Mouse (Mus musculus) cerebellum, adult 11 months (tissue): ENCODE measurements around the gene Cpa4.

Experiments
- DNase-seq: peaks from one replicate; pipeline ENCODE4 v3.0.0; 2022

Gene Cpa4

DNA sequence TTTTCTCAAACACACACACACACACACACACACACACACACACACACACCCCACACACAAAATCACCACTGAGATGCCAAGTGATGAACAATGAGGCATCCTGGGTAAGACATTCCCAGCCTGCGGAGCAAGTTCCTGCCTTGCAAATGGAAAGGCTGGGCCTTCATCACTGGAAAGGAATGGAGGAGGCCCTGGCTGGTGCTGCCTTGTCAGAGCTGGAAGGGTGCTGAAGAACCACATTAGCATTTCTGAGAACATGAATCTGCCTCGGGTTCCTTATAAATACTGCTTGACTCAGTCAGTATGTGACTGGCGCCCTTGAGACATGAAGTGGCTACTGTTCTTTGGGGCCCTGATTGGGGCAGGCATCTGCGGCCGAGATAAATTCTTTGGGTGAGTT is at the start of gene Cpa4:
Gene Cpa4 (plus strand): TSS at position 301 of the 400 bp plus-strand sequence.
- DNase-seq, result no peak

DNA sequence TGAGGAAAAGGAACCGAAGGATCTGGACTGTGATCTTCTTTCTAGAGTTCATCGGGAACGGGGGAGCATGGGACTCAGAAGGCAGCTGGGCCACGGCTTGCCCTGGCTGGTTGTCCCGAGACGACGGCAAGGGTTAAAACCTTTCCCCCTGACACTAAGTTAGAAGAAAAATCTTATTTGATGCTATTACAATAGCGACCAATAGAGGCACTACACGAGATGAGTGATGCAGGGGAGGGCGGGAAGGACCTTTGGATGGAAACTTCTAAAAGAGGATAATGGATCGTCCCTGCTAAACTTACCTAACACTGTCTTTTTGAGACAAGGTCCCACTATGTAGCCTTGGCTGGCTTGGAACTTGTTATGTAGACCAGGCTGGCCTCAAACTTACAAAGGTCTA is 47.8 kb upstream of the Cpa4 start:
- no peak for DNase-seq

DNA sequence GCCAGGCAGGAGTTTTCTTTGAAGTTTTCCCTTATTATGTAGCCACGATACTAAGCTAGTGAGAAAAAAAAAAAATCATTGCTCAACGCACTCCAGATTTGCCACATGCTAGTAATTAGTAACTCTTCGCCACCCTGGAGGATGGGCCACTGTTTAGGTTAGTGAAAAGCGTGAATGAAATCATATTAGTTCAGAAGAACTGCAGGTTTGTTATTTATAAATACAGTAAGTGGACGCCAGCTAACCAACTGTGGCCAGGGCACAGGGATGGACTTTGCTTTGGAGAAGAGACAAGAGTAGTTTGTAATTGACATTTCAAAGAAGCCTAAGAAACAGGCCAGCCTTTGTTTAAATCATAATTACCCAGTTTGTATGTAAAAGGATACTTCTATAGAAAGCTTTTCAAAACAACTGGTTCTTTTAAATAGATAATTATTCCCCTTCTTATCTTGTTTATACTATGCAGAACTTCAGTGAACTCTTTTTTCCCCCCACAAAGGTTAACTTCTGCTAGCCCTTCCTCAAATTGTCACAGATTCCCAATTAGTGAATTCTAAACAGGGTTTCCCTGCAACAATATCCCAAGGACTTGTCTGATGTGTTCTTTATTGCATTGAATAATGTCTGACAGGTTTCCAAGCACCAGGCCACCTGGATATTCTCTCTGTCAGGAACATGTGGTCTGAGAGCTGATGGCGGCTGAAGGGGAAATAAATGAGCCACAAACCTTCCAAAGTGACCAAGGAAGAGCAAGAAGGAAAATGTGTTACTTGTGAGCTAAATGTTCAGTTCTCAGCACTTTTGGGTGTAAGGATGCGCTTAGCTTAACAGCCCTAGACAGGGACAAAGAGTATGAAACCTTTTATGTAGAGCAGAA is 42.5 kb upstream of the Cpa4 start:
- no peak for DNase-seq

DNA sequence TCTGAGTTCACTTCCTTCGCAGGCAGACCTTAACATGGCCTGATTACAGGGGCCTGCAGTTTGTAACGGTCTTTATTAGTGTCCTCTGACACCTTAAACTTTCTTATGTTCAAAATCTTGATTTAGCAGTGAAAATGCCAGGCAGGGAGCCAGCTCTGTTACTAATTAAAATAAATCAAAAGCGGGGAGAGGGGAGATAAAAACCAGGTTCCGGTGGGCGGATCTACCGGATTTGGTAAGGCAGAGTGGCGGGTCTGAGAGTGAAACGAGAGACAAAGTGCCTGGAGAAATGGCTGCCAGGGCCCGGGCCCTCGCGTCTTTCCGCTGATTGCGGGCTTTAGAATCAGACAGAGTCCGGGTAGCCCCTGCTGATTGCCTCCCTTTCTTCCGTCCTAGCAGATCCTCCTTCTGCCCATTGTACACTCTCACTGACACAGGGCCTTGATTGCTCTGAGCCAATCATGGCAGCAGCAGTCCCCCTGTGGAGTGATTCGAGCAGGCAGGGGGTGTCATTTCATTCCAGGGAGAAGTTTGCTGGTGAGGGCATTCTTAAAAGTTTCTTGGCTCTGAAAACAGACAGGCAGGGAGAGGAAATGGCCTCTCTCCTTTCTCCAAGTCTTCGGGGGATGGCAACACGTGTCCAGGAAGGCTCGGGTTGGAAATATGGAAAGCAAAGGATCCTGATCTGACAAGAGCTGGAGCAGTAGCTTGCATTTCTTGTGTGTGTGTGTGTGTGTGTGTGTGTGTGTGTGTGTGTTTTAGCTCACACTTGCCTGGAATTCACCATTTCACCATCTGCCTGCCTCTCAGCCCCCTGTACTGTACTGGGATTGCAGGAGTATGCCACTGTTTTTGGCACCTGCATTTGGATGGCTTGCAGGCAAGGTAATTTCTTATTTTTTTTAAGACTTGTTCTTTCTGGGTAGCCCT is 41.3 kb upstream of the Cpa4 start:
- DNase-seq, result no peak

DNA sequence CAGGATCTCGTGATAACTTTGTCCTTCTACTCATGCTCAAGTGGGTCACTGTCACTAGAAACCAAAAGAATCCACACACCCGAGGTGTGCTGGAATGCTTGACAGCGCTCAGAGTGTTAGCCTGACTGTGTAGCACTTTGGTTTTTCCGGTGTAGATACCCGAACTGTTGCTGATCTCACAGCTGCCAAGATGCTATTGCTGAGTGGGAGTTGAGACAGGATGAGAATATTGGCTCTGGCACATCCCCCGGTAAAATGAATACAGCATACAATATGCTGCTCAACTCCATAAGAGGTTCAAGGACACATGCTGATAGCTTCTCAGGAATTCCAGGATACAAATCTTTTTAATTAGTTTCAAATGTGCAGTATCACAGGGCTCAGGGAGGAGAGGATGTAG is 39.4 kb upstream of the Cpa4 start:
- no peak for DNase-seq

DNA sequence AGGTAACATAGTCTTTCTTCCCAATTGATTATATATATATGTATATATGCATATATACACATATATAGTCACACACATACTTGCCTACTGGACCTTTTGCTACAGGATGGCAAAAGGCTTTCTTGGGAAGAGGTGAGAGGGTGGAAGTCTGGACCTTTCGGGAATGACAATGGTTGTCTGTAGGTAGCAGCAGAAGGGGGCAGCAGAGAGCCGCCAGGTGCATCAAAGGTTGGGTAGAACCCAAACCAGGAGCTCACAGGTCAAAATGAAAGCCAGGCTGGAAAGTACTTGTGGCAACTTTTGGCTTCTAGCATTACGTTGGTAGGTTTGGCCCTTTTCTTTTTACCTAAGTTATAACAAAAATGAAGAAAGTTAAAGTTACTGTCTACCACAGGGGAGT is 32.8 kb upstream of the Cpa4 start:
- peak; percentile 56 for DNase-seq

DNA sequence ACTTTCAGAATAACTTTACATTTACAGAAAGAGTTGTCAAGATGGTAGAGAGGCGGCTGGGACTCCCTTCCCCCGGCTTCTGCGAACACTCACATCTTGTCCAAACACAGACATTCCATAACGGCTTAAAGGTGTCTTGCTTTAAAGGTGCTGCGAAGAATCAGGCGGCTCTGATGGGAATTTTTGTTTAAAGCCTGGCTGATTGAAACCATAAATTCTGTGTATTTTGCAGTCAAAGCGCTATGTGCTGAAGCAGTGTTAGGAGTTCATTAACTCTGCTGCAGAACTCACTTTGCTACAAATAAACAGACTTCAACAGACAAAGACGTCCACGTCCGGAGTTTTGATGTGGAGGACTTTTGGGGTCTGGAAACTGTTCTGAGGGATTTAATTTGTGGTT is 29.9 kb upstream of the Cpa4 start:
- DNase-seq, result no peak

DNA sequence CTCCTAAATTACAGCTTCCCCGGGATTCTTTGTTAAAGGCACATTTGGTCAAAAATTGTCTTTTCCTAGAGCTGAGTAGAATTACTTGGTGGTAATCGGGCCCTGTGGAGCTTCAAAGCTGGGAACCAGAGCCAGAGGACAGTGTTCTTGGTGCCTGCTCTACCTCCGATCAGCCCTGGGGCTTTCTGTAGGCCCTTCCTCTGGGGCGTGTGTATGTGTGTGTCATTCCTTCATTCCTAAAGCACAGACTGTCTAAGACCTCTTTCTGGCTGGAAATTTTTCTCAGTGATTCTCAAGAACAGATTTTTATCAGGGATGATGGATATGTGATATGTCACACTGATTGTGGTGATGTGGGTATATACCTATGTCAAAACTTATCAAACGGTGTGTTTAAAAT is 29.4 kb upstream of the Cpa4 start:
- DNase-seq, result no peak

DNA sequence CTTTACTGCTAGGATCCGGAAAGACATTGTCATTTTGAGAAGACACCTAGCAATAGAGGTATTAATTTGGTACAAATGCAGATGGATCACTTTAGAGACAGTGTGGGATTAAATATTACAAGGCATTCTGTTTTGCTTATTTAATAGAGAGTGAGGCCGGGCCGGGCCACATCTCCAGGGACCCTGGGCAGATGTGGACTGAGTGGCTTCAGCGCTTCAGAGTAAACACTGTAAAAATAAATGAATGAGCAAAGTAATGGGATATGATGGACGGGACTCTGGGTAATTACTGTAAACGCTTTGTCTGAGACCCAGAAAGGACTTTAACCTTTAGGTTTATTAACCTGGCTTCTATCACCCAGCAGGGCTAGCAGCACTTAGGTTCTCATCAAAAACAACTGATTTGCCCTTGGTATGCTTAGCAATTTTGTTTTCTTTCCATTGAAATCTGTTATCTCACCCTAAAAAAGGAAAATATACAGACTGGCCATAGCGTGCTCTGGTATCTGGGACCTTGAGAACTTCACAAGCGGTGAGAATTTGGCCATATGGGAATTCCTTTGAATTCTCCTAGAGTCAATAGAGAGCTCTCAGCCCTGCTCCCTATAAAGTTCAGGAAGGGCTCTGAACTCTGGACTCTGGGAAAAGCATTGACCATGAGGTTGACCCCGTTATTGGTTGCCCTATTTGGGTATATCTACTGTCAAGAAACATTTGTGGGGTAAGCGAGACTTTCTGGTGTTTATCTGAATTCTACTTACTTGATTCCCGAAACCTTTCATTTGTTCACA is 27.0 kb upstream of the Cpa4 start, which contains the start of gene Cpa2:
Gene Cpa2 (plus strand): TSS at position 574 of the 791 bp plus-strand sequence.
- no peak for DNase-seq

DNA sequence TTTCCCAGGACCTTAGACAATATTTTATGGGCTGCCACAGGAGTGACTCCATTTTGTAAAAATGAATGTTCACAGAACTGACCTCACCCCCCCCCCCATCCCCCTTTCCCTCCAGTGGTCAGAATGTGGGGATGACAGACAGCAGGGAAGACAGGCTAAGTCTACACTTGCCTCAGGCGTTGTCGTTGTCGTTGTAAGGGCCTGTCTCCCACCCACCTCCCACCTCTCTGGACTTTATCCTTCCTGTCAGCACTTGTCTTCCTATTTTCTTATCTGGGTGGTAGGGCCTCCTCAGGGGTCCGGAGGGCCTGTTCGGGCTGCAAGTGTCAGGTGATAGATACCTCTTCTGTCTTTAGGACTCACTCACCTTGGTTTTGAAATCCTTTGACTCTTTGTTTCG is 25.9 kb upstream of the Cpa4 start:
- no peak for DNase-seq

DNA sequence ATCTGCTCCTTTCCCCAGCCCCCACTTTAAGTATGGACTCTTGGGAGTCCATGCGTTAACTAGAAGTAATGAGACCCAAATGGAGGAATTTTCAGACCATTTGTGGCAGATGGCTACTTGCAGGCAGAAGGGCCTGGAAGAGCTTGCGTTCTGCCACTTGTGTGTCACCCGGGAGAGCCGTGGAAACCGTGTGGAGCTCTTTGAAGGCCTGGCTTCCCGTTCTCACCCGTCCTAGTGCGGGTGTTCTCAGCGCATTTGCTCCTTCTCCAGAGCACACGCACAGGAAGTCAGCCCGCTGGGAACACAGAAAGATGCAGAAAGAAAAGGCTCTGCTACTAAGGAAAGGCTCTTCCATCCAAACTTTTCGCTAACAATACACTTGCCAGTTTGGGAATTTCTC is 25.1 kb upstream of the Cpa4 start:
- DNase-seq, result no peak

DNA sequence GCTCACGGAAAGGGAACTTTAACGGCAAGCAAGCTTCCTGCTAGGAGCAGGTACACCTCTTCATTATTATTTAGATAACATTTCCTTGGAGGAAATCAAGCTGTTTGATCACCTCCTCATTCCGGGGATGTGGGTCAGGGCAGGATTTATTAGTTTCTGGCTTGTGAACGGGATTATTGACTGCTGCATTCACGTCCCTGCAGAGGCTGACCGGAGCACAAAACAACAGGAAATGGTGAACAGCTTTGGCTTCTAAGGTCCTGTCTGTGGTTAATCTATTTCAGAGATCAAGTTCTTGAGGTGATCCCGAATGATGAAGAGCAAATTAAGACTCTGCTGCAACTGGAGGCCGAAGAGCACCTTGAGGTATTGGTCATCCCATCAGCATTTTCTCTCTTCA is 24.3 kb upstream of the Cpa4 start:
- no peak for DNase-seq

DNA sequence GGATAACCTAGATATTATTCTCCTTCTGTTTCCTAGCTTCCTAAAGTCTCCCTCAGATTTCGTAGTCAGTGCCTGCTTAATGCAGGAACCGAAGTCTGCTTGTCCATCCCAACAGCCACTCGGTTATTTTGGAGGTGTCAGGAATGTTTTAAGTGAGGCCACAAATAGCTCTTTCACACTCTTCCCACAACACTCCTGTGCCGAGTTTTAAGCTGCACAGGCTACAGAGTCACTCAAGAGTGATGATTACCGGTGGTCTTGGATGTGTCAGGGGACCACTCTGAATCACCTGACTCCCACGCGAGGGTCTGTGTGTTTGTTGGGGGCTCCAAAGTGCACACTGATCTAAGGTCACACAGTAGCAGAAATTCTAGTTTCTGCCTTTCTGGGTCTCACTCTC is 22.5 kb upstream of the Cpa4 start:
- no peak for DNase-seq

DNA sequence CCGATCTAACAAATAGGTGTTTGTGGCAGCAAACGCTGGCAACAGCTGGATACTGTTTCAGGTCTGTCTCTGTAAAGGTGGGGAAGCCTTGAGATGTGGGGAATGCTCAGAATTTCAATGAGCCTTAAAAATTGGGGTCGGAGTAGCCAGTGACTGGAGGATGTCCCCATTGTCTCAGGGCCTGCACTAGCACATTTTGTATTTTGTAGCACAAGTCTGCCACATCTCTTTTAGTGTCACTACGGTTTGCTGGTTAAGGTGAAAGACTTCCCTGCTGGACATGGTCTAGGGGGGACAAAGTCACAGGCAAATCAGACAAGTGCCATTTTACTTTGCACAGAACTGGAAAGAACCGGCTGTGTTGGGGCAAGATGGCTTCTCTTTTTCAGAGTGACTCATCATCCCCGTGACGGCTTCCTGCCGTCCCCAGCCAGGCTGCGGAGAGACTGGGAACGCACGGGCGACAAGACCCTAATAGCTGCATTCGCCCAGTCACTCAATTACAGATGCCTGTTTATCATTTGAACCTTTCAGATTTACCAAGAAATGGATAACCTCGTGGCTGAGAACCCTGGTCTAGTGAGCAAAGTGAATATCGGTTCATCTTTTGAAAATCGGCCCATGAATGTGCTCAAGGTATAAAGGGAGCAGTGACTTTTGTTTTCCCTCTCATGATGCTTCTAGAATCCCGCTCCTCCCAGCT is 21.4 kb upstream of the Cpa4 start:
- DNase-seq, result no peak

DNA sequence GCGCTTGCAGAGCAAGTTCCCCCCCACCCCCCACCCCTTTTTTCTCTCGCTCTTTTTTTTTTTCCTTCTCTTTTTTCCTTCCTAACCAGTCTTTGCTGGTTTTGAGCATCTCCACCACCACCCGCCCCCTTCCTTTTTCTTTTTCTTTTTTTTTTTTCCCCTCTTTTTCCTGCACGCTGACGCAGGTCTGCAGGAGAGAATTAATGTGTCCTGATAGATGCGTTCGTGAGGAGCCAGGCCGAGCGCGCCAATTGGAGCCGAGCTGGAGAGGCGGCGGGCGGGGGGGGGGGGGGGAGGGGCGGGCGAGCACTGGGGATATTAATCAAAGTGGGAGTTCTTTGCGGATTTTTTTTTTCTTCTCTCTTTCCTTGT is 20.9 kb upstream of the Cpa4 start:
- peak; percentile 44 for DNase-seq

DNA sequence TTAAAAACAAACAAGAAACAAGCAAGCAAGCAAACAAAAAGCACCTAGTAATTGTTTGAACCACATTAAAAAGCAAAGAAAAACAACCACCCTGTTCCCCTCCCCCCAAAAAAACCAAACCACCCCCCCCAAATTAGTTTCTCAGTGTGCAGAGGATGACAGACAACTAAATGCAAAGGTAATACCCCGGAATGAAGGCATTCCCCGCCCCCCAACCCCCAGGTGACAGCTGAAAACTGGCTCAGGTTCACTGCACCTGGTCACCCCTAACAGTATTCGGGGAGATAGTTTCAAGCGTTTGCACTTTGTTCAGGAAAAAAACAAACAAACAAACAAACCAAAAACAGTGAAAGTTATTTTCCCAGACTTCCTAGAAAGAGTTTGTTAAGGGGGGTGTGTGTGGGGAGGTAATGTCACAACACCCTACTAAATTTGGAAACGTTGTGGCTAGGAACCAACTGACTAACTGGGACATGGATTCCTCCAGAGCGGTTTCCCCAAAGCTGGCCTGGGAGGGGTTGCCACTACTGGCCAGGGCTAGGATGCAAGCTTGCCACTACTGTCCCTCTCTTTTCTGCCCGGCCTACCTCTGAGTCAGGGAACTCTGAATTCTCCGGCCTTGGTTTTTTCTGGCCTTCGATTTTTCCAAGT is 20.4 kb upstream of the Cpa4 start:
- DNase-seq, result no peak

DNA sequence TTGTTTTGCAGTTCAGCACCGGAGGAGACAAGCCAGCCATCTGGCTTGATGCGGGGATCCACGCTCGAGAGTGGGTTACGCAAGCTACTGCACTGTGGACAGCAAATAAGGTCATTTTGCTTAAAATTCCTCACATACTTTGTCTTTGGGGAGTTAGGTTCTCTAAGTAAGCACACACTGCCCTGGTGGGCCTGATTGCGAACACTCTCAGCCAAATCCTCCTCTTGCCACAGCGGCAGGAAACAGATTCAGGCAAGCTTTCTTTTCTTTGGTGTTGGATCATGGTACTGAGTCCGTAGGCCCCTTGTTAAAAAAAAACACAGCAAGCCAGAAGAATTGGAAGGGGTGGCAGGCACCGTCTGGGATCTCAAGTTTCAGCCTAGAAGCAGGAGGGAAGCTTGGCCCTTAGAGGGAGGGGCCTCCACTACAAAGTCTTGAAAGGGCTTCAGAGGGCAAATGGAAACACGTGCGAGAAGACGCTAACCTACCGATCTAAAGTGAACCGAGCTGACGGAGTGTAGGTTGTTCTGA is 18.9 kb upstream of the Cpa4 start:
- no peak for DNase-seq

DNA sequence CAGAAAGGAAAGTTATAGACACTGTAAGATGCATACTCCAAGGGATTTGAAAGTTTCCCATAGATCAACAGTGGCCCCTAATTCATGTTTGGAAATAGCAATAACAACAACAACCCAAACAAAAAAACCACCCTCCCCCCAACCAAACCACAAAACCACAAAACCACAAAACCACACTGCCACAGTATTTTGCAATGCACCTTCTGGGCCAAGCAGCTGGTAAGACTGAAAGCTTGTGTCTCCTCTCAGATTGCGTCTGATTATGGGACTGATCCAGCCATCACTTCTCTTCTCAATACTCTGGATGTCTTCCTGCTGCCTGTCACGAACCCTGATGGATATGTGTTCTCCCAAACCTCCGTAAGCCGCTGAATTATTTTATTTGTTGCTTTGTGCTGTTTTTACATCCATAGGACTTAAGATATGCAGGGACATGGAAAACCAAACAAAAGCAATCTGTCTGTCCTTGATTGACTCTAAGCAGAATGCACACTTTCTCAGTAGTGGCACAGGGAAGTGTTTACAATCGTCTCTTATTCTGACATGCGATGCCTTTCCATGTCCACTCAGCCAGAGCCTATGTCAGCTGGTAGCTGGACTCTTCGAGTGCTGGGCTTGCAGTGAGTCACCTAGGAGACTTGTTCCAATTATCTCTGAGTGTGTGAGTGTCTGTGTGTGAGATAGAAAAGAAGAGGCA is 17.5 kb upstream of the Cpa4 start:
- DNase-seq, result no peak

DNA sequence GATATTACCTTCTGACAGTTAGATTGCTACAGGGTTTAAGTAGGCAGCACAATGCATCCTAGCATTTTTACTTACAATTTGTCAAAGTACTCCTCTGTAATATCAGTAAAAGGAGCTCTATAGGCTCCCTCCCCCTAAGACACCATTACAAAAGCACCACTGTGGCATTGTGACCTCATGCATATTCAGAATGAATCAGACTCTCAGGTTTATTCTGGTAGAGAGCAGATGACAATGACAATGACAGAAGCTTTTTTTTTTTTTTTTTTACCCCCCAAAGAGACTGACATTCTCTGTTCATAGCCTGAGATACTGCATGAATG is 17.0 kb upstream of the Cpa4 start:
- no peak for DNase-seq

DNA sequence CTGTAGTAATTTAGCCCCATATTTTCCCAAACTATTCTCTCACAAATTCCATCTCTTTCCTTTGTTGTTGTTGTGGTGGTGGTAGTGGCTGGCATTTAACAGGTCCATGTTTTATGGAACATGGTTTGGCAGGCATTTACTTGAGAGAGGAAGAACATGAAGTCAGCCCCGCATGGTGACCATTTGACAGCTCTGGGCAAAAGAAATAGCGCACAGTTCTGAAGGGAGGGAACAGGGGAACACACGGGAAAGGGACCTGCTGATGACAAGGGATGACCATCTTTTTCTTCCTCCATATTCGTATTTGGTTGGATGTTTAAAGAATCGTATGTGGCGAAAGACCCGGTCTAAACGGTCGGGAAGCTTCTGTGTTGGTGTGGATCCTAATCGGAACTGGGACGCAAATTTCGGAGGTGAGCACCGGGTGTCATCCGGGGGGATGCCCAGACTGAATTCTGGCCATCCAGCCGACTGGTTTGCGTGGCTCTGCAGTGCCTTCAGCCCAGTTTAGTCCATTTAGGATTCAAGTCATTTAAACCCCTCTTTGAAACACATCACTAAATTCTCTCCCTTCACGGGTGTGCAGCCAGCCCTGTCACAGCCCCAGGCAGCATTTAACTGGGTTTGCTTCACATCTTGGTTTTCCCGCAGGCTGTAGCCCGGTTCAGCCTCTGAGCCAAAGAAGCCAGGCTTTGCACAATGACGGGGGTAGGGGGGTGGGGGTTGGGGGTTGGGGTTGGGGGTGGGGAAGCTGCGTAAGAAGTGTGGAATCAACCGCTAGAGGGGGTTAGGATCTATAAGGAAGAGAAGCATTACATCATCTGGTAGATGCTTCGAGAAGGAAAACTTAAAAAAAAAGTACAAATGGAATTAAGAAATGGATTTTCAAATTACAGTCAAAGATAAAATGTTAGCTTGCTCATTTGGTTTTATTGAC is 16.3 kb upstream of the Cpa4 start:
- DNase-seq, result no peak
